Mouse (Mus musculus) kidney, embryonic 16.5 days (tissue): ENCODE measurements around the gene 1700010B08Rik. TPM values are rescaled to one million over a fixed set of nuclear protein-coding genes. Genes with fewer than 3 reads are reported as not detected.

Source experiments
- ATAC-seq: fragments of 200-750 bp; cut with Nextera tagmentation; 2 replicates; pipeline ENCODE4 v1.8.0; 2017; ENCODE audit warnings: moderate TSS enrichment; ENCODE audit not compliant: low FRiP score, low TSS enrichment
- H3K27ac ChIP-seq: fragments of 300-500 bp; sonication (generic); 2 replicates; pipeline ENCODE4 v1.5.1; 2014; ENCODE audit warnings: low read length
- H3K27me3 ChIP-seq: fragments of 300-500 bp; sonication (generic); 2 replicates; pipeline ENCODE4 v1.6.1; 2014; ENCODE audit warnings: low read length, control low read depth, mixed read lengths; ENCODE audit not compliant: insufficient read depth
- H3K36me3 ChIP-seq: fragments of 300-500 bp; sonication (generic); 2 replicates; pipeline ENCODE4 v1.6.1; 2014; ENCODE audit warnings: low read length, control low read depth, mixed read lengths; ENCODE audit not compliant: insufficient read depth
- H3K4me1 ChIP-seq: fragments of 300-500 bp; sonication (generic); 2 replicates; pipeline ENCODE4 v1.6.1; 2014; ENCODE audit warnings: low read length, control low read depth, mixed read lengths; ENCODE audit not compliant: insufficient read depth
- H3K4me2 ChIP-seq: fragments of 300-500 bp; sonication (generic); replicated peaks from 2 replicates; pipeline ENCODE4 v1.6.1; 2014; ENCODE audit warnings: low read depth, low read length
- H3K4me3 ChIP-seq: fragments of 300-500 bp; sonication (generic); 2 replicates; pipeline ENCODE4 v1.5.1; 2014; ENCODE audit warnings: mild to moderate bottlenecking, low read length
- H3K9ac ChIP-seq: fragments of 300-500 bp; sonication (generic); replicated peaks from 2 replicates; pipeline ENCODE4 v1.6.1; 2014; ENCODE audit warnings: low read length
- H3K9me3 ChIP-seq: fragments of 300-500 bp; sonication (generic); 2 replicates; pipeline ENCODE4 v1.6.1; 2016; ENCODE audit warnings: low read length, control low read depth
- WGBS: fragments of 180-500 bp; shearing (Covaris S2); extraction: QIAGEN DNeasy Blood & Tissue Kit; methylation state at CpG from one replicate; pipeline ENCODE4 v1.1.7; 2014; 5-methylcytosine and 5-hydroxymethylcytosine counted together
- polyA plus RNA-seq: library from polyadenylated mRNA; unstranded; fragments of >200 nt; fragmentation: Nextera tagmentation; extraction: Ambion mirVana; gene quantifications from 2 replicates; pipeline ENCODE4 v1.2.1, GENCODE M21; 2015

Gene 1700010B08Rik
- polyA plus RNA-seq, 1 experiment from 2014 or later, result not detected

GRCm38 (mm10) chr2:173738232-173738631, 19.0 kb downstream of the 1700010B08Rik start:
- H3K36me3 ChIP-seq, result no peaks in the 10 kb centered on the region
- peak overlapping the region; percentile 71 for H3K9ac ChIP-seq
- H3K4me3 ChIP-seq, result peak overlapping the region; percentile 68
- no peaks in the 10 kb centered on the region for H3K27me3 ChIP-seq
- H3K4me2 ChIP-seq, result peak overlapping the region; percentile 78
- no peaks in the 10 kb centered on the region for H3K9me3 ChIP-seq
- no peak for ATAC-seq
- 78% methylated on average over 9 of the region's 9 CpGs for WGBS
- peaks cover 48% of the 10 kb centered on the region for H3K4me1 ChIP-seq
- H3K27ac ChIP-seq, result peak overlapping the region; percentile 45; the same call in 1 of the 2 replicates

- WGBS, result 86% methylated on average over 7 of the region's 7 CpGs
- Histone ChIP-seq H3K4me2 (no peak overlapping the region), H3K36me3 (no peaks in the 10 kb centered on the region), H3K9me3 (no peaks in the 10 kb centered on the region), H3K9ac (no peak overlapping the region), H3K4me3 (no peak overlapping the region), H3K27ac (no peak overlapping the region), H3K4me1 (peaks cover 47% of the 10 kb centered on the region), H3K27me3 (no peaks in the 10 kb centered on the region)
- ATAC-seq, result no peak
Measured at GRCm38 (mm10) chr2:173739107-173739506, 19.9 kb downstream of the 1700010B08Rik start.

GRCm38 (mm10) chr2:173742090-173742489, 22.9 kb downstream of the 1700010B08Rik start:
- Histone ChIP-seq H3K27me3 (no peaks in the 10 kb centered on the region), H3K4me2 (0 out of 2 replicates have a peak overlapping the region, but pooled peaks have one; percentile 30), H3K9me3 (0 out of 2 replicates have a peak, but pooled peaks cover 4% of the 10 kb centered on the region), H3K9ac (no peak overlapping the region), H3K27ac (peak overlapping the region; percentile 11; the same call in 1 of the 2 replicates), H3K36me3 (peaks cover 3% of the 10 kb centered on the region; the same call in 1 of the 2 replicates), H3K4me3 (no peak overlapping the region), H3K4me1 (peaks cover 43% of the 10 kb centered on the region)
- 61% methylated on average over 13 of the region's 13 CpGs for WGBS
- no peak for ATAC-seq

GRCm38 (mm10) chr2:173742744-173743143, 23.5 kb downstream of the 1700010B08Rik start:
- no peak overlapping the region for H3K4me2 ChIP-seq
- peak overlapping the region; percentile 11; the same call in 1 of the 2 replicates for H3K27ac ChIP-seq
- H3K27me3 ChIP-seq, result no peaks in the 10 kb centered on the region
- no peak overlapping the region for H3K4me3 ChIP-seq
- no peak for ATAC-seq
- peaks cover 43% of the 10 kb centered on the region for H3K4me1 ChIP-seq
- WGBS, result 82% methylated on average over 9 of the region's 9 CpGs
- peaks cover 5% of the 10 kb centered on the region; the same call in 1 of the 2 replicates for H3K36me3 ChIP-seq
- H3K9me3 ChIP-seq, result 0 out of 2 replicates have a peak, but pooled peaks cover 6% of the 10 kb centered on the region
- H3K9ac ChIP-seq, result 0 out of 2 replicates have a peak overlapping the region, but pooled peaks have one; percentile 11

- ATAC-seq, result no peak
Measured at GRCm38 (mm10) chr2:173744070-173744815, 25.0 kb downstream of the 1700010B08Rik start.

GRCm38 (mm10) chr2:173748961-173749659, 29.9 kb downstream of the 1700010B08Rik start:
- H3K4me2 ChIP-seq, result no peak overlapping the region
- H3K9ac ChIP-seq, result no peak overlapping the region
- no peak overlapping the region for H3K4me3 ChIP-seq
- H3K4me1 ChIP-seq, result 0 out of 2 replicates have a peak, but pooled peaks cover 3% of the 10 kb centered on the region
- H3K36me3 ChIP-seq, result peaks cover 5% of the 10 kb centered on the region; the same call in 1 of the 2 replicates
- whole genome bisulfite sequencing, result 80% methylated on average over 2 of the region's 2 CpGs
- no peak overlapping the region for H3K27ac ChIP-seq
- no peaks in the 10 kb centered on the region for H3K27me3 ChIP-seq
- ATAC-seq, result no peak
- H3K9me3 ChIP-seq, result 0 out of 2 replicates have a peak, but pooled peaks cover 6% of the 10 kb centered on the region

More at GRCm38 (mm10) chr2:173744070-173744815, 25.0 kb downstream of the 1700010B08Rik start:
- 87% methylated on average over 7 of the region's 7 CpGs for WGBS
- Histone ChIP-seq H3K27me3 (no peaks in the 10 kb centered on the region), H3K4me1 (peaks cover 31% of the 10 kb centered on the region), H3K4me2 (no peak overlapping the region), H3K36me3 (peaks cover 5% of the 10 kb centered on the region; the same call in 1 of the 2 replicates), H3K4me3 (no peak overlapping the region), H3K9ac (no peak overlapping the region), H3K27ac (no peak overlapping the region), H3K9me3 (0 out of 2 replicates have a peak, but pooled peaks cover 6% of the 10 kb centered on the region)

GRCm38 (mm10) chr2:173755433-173756144, 36.4 kb downstream of the 1700010B08Rik start:
- 0 out of 2 replicates have a peak overlapping the region, but pooled peaks have one; percentile 42 for H3K27ac ChIP-seq
- no peaks in the 10 kb centered on the region for H3K9me3 ChIP-seq
- peaks cover 24% of the 10 kb centered on the region for H3K4me1 ChIP-seq
- H3K4me3 ChIP-seq, result no peak overlapping the region
- no peaks in the 10 kb centered on the region for H3K27me3 ChIP-seq
- no peak for ATAC-seq
- H3K4me2 ChIP-seq, result no peak overlapping the region
- WGBS, result 29% methylated on average over 8 of the region's 8 CpGs
- no peak overlapping the region for H3K9ac ChIP-seq
- H3K36me3 ChIP-seq, result no peaks in the 10 kb centered on the region

GRCm38 (mm10) chr2:173757624-173758155, 38.5 kb downstream of the 1700010B08Rik start:
- Histone ChIP-seq H3K4me3 (no peak overlapping the region), H3K4me2 (no peak overlapping the region), H3K9ac (no peak overlapping the region), H3K4me1 (peaks cover 24% of the 10 kb centered on the region), H3K36me3 (no peaks in the 10 kb centered on the region), H3K27me3 (no peaks in the 10 kb centered on the region), H3K27ac (no peak overlapping the region), H3K9me3 (no peaks in the 10 kb centered on the region)
- ATAC-seq, result no peak
- WGBS, result 68% methylated on average over 8 of the region's 8 CpGs

- no peaks in the 10 kb centered on the region for H3K9me3 ChIP-seq
- H3K4me1 ChIP-seq, result peaks cover 27% of the 10 kb centered on the region
- H3K9ac ChIP-seq, result no peak overlapping the region
- H3K4me2 ChIP-seq, result no peak overlapping the region
- H3K27me3 ChIP-seq, result no peaks in the 10 kb centered on the region
- no peak for ATAC-seq
- H3K27ac ChIP-seq, result no peak overlapping the region
- no peak overlapping the region for H3K4me3 ChIP-seq
- 88% methylated on average over 6 of the region's 6 CpGs for WGBS
- H3K36me3 ChIP-seq, result peaks cover 7% of the 10 kb centered on the region
Measured at GRCm38 (mm10) chr2:173760607-173761006, 41.4 kb downstream of the 1700010B08Rik start.
